Comparison of ENCODE assay signal across 17 mouse cellular contexts in genomic region chr9:50679406-50679805, GRCm38 (mm10). TPM values are rescaled to one million over a fixed set of nuclear protein-coding genes. Genes with fewer than 3 reads are reported as not detected.
"Had no signal": no experiment of that assay in that cellular context is flagged by ENCODE, and none has a peak within 500 bp of the region (broad histone marks: within the 10 kb centered on the region; RNA-seq: fewer than 3 reads in every experiment).

No protein-coding gene starts in this region.

- H3K4me2 ChIP-seq: lung, embryonic 14.5 days; midbrain, embryonic 12.5 days; neural tube, embryonic 12.5 days; stomach, embryonic 15.5 days had no signal

- H3K4me3 ChIP-seq: midbrain, embryonic 10.5 days; midbrain, embryonic 12.5 days; neural tube, embryonic 12.5 days; stomach, embryonic 15.5 days had no signal

- H3K4me1 ChIP-seq: midbrain, embryonic 10.5 days; midbrain, embryonic 12.5 days; neural tube, embryonic 12.5 days; stomach, embryonic 15.5 days had no signal

- H3K27ac ChIP-seq: midbrain, embryonic 10.5 days; midbrain, embryonic 12.5 days; neural tube, embryonic 12.5 days; stomach, embryonic 15.5 days; stomach, postnatal 0 days had no signal

- H3K9me3 ChIP-seq: midbrain, embryonic 10.5 days; midbrain, embryonic 12.5 days; neural tube, embryonic 12.5 days; stomach, embryonic 15.5 days had no signal

- DNase-seq: lung, adult 18-20 months; lung, embryonic 14.5 days; lung, postnatal 10 days; lung, postnatal 4 days; midbrain, embryonic 14.5 days; right cerebral cortex, postnatal 14 days; thymus, adult 2 months; thymus, postnatal 25 days; thymus, postnatal 4 days had no signal

- H3K9ac ChIP-seq: lung, embryonic 14.5 days; midbrain, embryonic 12.5 days; neural tube, embryonic 12.5 days; stomach, embryonic 15.5 days had no signal

- H3K36me3 ChIP-seq: stomach, embryonic 15.5 days had no signal

- H3K27me3 ChIP-seq: midbrain, embryonic 12.5 days; neural tube, embryonic 12.5 days; stomach, embryonic 15.5 days had no signal

RNA-seq across cellular contexts. Expression of gene Dixdc1, which starts 59.9 kb away (rescaled TPM):
- total RNA-seq: megakaryocyte, adult 5-6 weeks; megakaryocyte-erythroid progenitor cell, adult 5-6 weeks; neutrophil, adult 5-6 weeks had no signal
